ENCODE assay signal across 8 mouse cellular contexts in genomic region chr2:61656421-61657411, GRCm38 (mm10). TPM values are rescaled to one million over a fixed set of nuclear protein-coding genes. Genes with fewer than 3 reads are reported as not detected.
A peak's percentile ranks its signal among the peaks of the same experiment; 100 is the strongest.
DNase-seq lines count a peak whose midpoint lies in the region; ATAC-seq and TF ChIP-seq lines count a peak whose summit lies in the region.

No protein-coding gene starts in this region.

- no peak for TF ChIP-seq POLR2A in ES-Bruce4 (IDR thresholded peaks at IDR 0.05; ENCODE audit: insufficient read depth, low read length)
- no peak for TF ChIP-seq POLR2A in testis, adult 2 months (IDR thresholded peaks at IDR 0.05; ENCODE audit: control insufficient read depth, low read depth, low read length)

- H3K9me3 ChIP-seq in ES-Bruce4 (replicated peaks; ENCODE audit: control insufficient read depth, insufficient read depth, low read length, poor library complexity, severe bottlenecking) = no peaks in the 10 kb centered on the region
- no peaks in the 10 kb centered on the region for H3K9me3 ChIP-seq in heart, embryonic 16.5 days (replicated peaks; ENCODE audit: control insufficient read depth, low read length)
- no peaks in the 10 kb centered on the region for H3K9me3 ChIP-seq in liver, embryonic 12.5 days (replicated peaks)
- no peaks in the 10 kb centered on the region for H3K9me3 ChIP-seq in neural tube, embryonic 11.5 days (ENCODE audit: control insufficient read depth, low read length)

- peak; percentile 56; the same call in 1 of the 2 replicates for ATAC-seq in erythroid progenitor cell, adult 5-6 weeks (replicated peaks; ENCODE audit: low FRiP score, poor library complexity, severe bottlenecking)
- peak; percentile 87 for ATAC-seq in heart, embryonic 16.5 days (replicated peaks; ENCODE audit: extremely low read depth, insufficient read depth, low FRiP score)
- peak; percentile 80 for ATAC-seq in liver, embryonic 12.5 days
- peak; percentile 86 for ATAC-seq in neural tube, embryonic 11.5 days (ENCODE audit: insufficient read depth, low FRiP score, low TSS enrichment)

- H3K36me3 ChIP-seq in ES-Bruce4 (ENCODE audit: control insufficient read depth, insufficient read depth, low read length, poor library complexity, severe bottlenecking) = no peaks in the 10 kb centered on the region
- H3K36me3 ChIP-seq in heart, embryonic 16.5 days (ENCODE audit: control insufficient read depth, insufficient read depth) = no peaks in the 10 kb centered on the region
- H3K36me3 ChIP-seq in liver, embryonic 12.5 days = peaks cover 3% of the 10 kb centered on the region; the same call in 1 of the 2 replicates
- H3K36me3 ChIP-seq in neural tube, embryonic 11.5 days (ENCODE audit: control insufficient read depth, insufficient read depth, low read length) = no peaks in the 10 kb centered on the region
- 0 out of 2 replicates have a peak, but pooled peaks cover 1% of the 10 kb centered on the region for H3K36me3 ChIP-seq in testis, adult 2 months (ENCODE audit: control insufficient read depth, insufficient read depth, low read length)

- H3K4me3 ChIP-seq in ES-Bruce4 (ENCODE audit: low read depth, low read length) = peak overlapping the region; percentile 54
- peak overlapping the region; percentile 61 for H3K4me3 ChIP-seq in heart, embryonic 16.5 days (ENCODE audit: low read length)
- H3K4me3 ChIP-seq in liver, embryonic 12.5 days = peak overlapping the region; percentile 61
- H3K4me3 ChIP-seq in neural tube, embryonic 11.5 days (ENCODE audit: low read depth, low read length) = peak overlapping the region; percentile 54
- peak overlapping the region; percentile 66 for H3K4me3 ChIP-seq in testis, adult 2 months (ENCODE audit: control insufficient read depth, low read depth, low read length)

- DNase-seq in c-Kit-positive CD71-negative TER-119-negative erythroid progenitor cells, embryonic 14.5 days (ENCODE audit: low read depth) = peak; percentile 30
- peak; percentile 57 to 67 for DNase-seq in kidney, postnatal 25 days
- peak; percentile 83 for DNase-seq in neural tube, embryonic 11.5 days (ENCODE audit: low spot score)

- H3K9ac ChIP-seq in ES-Bruce4 (ENCODE audit: low read depth, poor library complexity, severe bottlenecking) = peak overlapping the region; percentile 50
- peak overlapping the region; percentile 72 for H3K9ac ChIP-seq in heart, embryonic 16.5 days (ENCODE audit: low read length)
- H3K9ac ChIP-seq in liver, embryonic 12.5 days = peak overlapping the region; percentile 66
- H3K9ac ChIP-seq in neural tube, embryonic 11.5 days (ENCODE audit: low read length) = peak overlapping the region; percentile 70

- no peak for TF ChIP-seq EP300 in ES-Bruce4 (IDR thresholded peaks at IDR 0.05; ENCODE audit: insufficient read depth, low read depth, low read length)

- 3% methylated on average over 85 of the region's 85 CpGs for WGBS in heart, embryonic 16.5 days
- 5% methylated on average over 76 of the region's 85 CpGs for WGBS in liver, embryonic 12.5 days (ENCODE audit: insufficient replicate concordance)
- WGBS in neural tube, embryonic 11.5 days = under 1% methylated on average over 73 of the region's 85 CpGs

- H3K27ac ChIP-seq in ES-Bruce4 (ENCODE audit: insufficient read depth, low read length) = no peak overlapping the region
- no peak overlapping the region for H3K27ac ChIP-seq in heart, embryonic 16.5 days (ENCODE audit: low read length)
- H3K27ac ChIP-seq in liver, embryonic 12.5 days = no peak overlapping the region
- H3K27ac ChIP-seq in neural tube, embryonic 11.5 days (ENCODE audit: low read depth, low read length) = peak overlapping the region; percentile 36; the same call in 1 of the 2 replicates
- H3K27ac ChIP-seq in testis, adult 2 months (ENCODE audit: control insufficient read depth, insufficient read depth, low read depth, low read length) = no peak overlapping the region

- peaks cover 7% of the 10 kb centered on the region; the same call in 1 of the 2 replicates for H3K27me3 ChIP-seq in ES-Bruce4 (ENCODE audit: control insufficient read depth, insufficient read depth, low read length, poor library complexity, severe bottlenecking)
- H3K27me3 ChIP-seq in heart, embryonic 16.5 days (ENCODE audit: control insufficient read depth, insufficient read depth, low read length) = no peaks in the 10 kb centered on the region
- peaks cover 39% of the 10 kb centered on the region for H3K27me3 ChIP-seq in liver, embryonic 12.5 days (replicated peaks)
- H3K27me3 ChIP-seq in neural tube, embryonic 11.5 days (ENCODE audit: control insufficient read depth, insufficient read depth, low read length) = no peaks in the 10 kb centered on the region
- no peaks in the 10 kb centered on the region for H3K27me3 ChIP-seq in testis, adult 2 months (ENCODE audit: control insufficient read depth, insufficient read depth, low read length)

- H3K4me2 ChIP-seq in heart, embryonic 16.5 days (ENCODE audit: low read depth, low read length) = peak overlapping the region; percentile 94
- H3K4me2 ChIP-seq in liver, embryonic 12.5 days = peak overlapping the region; percentile 96
- peak overlapping the region; percentile 92 for H3K4me2 ChIP-seq in neural tube, embryonic 11.5 days (ENCODE audit: low read depth)

- no peak for TF ChIP-seq CTCF in ES-Bruce4 (IDR thresholded peaks at IDR 0.05; ENCODE audit: low read depth, low read length)
- no peak for TF ChIP-seq CTCF in testis, adult 2 months (IDR thresholded peaks at IDR 0.05; ENCODE audit: control insufficient read depth, insufficient read depth, insufficient replicate concordance, low read depth, low read length)

- H3K4me1 ChIP-seq in ES-Bruce4 (ENCODE audit: control insufficient read depth, insufficient read depth, low read length) = no peaks in the 10 kb centered on the region
- H3K4me1 ChIP-seq in heart, embryonic 16.5 days (ENCODE audit: control insufficient read depth, insufficient read depth, low read length) = peaks cover 6% of the 10 kb centered on the region; the same call in 1 of the 2 replicates
- peaks cover 23% of the 10 kb centered on the region for H3K4me1 ChIP-seq in liver, embryonic 12.5 days
- peaks cover 4% of the 10 kb centered on the region; the same call in 1 of the 2 replicates for H3K4me1 ChIP-seq in neural tube, embryonic 11.5 days (ENCODE audit: control insufficient read depth, insufficient read depth, low read length)
- H3K4me1 ChIP-seq in testis, adult 2 months (ENCODE audit: control insufficient read depth, insufficient read depth, low read length) = peaks cover 8% of the 10 kb centered on the region

RNA-seq across cellular contexts. Expression of gene Psmd14, which starts 54.8 kb away (rescaled TPM):
- 240 and 266 TPM in 2 replicates for polyA plus RNA-seq in ES-Bruce4 (2011; ENCODE audit: insufficient read depth, insufficient read length, low read depth, missing spikeins)
- 126 and 128 TPM in 2 replicates for total RNA-seq in erythroid progenitor cell, adult 5-6 weeks (2015; ENCODE audit: low replicate concordance)
- total RNA-seq in erythroid progenitor cell, adult 5-6 weeks (2017; ENCODE audit: low replicate concordance) = 66.0 and 108 TPM in 2 replicates
- 115 and 146 TPM in 2 replicates for polyA plus RNA-seq in heart, embryonic 16.5 days (2015; fragmentation: Nextera tagmentation; extraction: Ambion mirVana)
- polyA plus RNA-seq in liver, embryonic 12.5 days (2016; fragmentation: Nextera tagmentation; extraction: Ambion mirVana) = 189 and 193 TPM in 2 replicates
- polyA plus RNA-seq in neural tube, embryonic 11.5 days (2014; fragmentation: Nextera tagmentation; extraction: Ambion mirVana) = 268 TPM in 2 replicates
- polyA plus RNA-seq in testis, adult 2 months (2012; rRNA removed) = 10.0 and 16.8 TPM in 2 replicates

Comparison
In these comparisons a context has a peak if more than half of its experiments do, and no peak if none do; other contexts are left out.
1. DNase-seq: peak in every context shown above with its lines; median percentile 83 in neural tube, embryonic 11.5 days; 62 in kidney, postnatal 25 days; 30 in c-Kit-positive CD71-negative TER-119-negative erythroid progenitor cells, embryonic 14.5 days.